Mouse (Mus musculus) central nervous system, embryonic 18 days (tissue): ENCODE data around the gene Slc47a1. TPM values are rescaled to one million over a fixed set of nuclear protein-coding genes. Genes with fewer than 3 reads are reported as not detected.

Source experiments
- polyA plus RNA-seq: library from polyadenylated mRNA; depleted of rRNA; stranded (reverse); fragments of >200 nt; gene quantifications from 2 replicates; pipeline ENCODE4 v1.2.3, GENCODE M21; 2012; rRNA removed

Gene Slc47a1
- 0.45 and 1.7 TPM in 2 replicates for polyA plus RNA-seq

DNA sequence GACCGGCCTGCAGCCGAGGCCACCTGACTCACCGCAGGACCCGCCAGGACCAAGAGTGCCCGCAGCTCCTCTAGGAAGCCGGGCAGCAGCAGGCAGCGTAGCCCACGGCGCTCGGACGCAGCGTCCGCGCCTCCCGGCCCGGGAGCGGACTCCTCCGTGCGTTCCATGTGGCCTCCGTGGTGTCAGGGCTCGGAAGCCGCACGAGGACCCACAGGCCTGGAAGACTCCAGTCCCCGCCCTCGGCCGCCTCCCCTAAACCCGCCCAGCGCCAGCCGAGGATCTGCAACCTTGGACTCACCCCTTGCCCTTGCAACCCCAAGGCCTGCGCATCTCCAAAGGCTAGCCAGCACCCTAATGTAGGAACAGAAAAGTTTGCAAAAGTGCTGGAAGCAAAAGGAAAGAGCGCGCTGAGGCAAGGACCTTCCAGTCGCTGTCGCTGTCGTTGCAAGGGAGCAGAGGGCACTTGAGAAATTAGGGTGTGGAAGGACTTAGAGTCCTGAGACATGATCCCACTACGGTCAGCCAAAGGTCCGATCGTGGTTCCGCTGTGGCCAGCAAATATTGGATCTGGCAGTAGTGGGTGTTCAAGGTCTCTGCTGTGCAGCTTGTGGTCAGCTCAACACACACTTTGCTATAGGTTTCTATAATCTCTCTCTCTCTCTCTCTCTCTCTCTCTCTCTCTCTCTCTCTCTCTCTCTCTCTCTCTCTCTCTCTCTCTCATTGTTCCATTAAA is at the start of gene Slc47a1:
TSS of gene Slc47a1 (minus strand) at position 465 of the 733 bp plus-strand sequence.

DNA sequence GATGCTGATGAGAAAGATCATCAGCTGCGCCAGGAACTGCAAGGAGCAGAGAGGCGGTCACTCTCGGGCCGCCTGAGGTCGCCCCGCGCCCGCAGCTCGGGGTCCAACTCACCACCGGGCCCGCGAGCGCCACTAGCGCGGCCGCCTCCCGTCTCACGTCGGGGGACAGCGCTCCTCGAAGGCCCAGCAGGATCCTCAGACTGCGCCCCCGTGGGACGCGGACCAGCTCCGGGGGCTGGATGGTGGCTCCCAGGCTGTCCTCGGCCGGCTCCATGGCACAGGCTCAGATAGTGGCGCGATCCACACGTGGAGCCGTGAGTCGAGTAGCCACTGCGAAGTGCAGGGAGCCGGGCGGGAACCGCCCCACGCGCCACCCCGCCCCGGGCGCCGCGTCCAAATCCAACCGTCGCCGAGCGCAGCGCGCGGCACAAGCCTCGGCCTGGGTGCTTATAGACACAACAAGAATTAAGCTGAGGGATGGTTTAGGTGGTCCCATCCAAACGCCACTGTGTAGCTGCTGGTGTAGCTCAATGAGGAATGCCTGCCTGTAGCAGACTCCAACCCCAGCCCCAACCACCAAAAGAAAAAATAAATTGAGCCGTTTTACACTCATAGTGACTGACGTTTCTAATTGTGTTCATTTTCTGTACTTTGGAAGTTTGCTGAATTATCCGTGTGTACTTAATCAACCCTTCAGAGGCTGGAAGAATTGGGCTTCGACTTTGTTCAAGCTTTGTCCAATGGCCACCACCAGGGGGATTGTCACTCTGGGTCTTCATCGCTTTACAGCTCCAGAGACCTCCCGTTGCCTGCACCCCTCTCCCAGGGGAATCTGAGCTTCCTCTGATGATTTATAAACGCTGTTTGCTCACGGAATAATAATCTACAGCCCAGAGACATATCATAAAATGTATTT is 35.4 kb downstream of the Slc47a1 start, which contains the start of gene Slc47a2:
TSS of gene Slc47a2 (minus strand) at position 356 of the 916 bp plus-strand sequence.

Other genes with a start within 250 kb of the Slc47a1 start
- gene Usp22, start 203.3 kb downstream of the Slc47a1 start, polyA plus RNA-seq: 339 and 395 TPM in 2 replicates
- 0.41 and 0.57 TPM in 2 replicates for gene Aldh3a1, start 170.8 kb downstream of the Slc47a1 start, polyA plus RNA-seq
- 38.1 and 39.3 TPM in 2 replicates for gene Aldh3a2, start 110.9 kb downstream of the Slc47a1 start, polyA plus RNA-seq
- 0.19 and 0.24 TPM in 2 replicates for gene Slc47a2, start 35.5 kb downstream of the Slc47a1 start, polyA plus RNA-seq
- gene Rnf112, start 75.8 kb upstream of the Slc47a1 start, polyA plus RNA-seq: 177 and 181 TPM in 2 replicates
- 31.6 and 64.5 TPM in 2 replicates for gene Mfap4, start 107.1 kb upstream of the Slc47a1 start, polyA plus RNA-seq
- 94.7 and 104 TPM in 2 replicates for gene Mapk7, start 116.1 kb upstream of the Slc47a1 start, polyA plus RNA-seq
- 36.9 and 39.8 TPM in 2 replicates for gene B9d1, start 126.8 kb upstream of the Slc47a1 start, polyA plus RNA-seq
- gene Epn2, start 201.3 kb upstream of the Slc47a1 start, polyA plus RNA-seq: 89.6 and 98.4 TPM in 2 replicates